Mouse (Mus musculus) thymus, adult 2 months (tissue): Measurements from ENCODE around the gene Gm14226.

ENCODE experiments used
- CTCF ChIP-seq: fragments of 200-500 bp; IDR thresholded peaks from 2 replicates; pipeline ENCODE4 v1.5.1; 2012; ENCODE audit warnings: mild to moderate bottlenecking, control low read depth, low read length, moderate library complexity, borderline replicate concordance; ENCODE audit not compliant: control insufficient read depth, poor library complexity, insufficient read depth; ENCODE audit errors: extremely low read depth
- POLR2A ChIP-seq: fragments of 200-500 bp; IDR thresholded peaks from 2 replicates; pipeline ENCODE4 v1.6.1; 2012; ENCODE audit warnings: mild to moderate bottlenecking, low read length, control low read depth, moderate library complexity; ENCODE audit not compliant: control insufficient read depth, poor library complexity, insufficient read depth; ENCODE audit errors: extremely low read depth

GRCm38 (mm10) chr2:154991411-154991810 is 26.7 kb upstream of the Gm14226 start:
- TF ChIP-seq CTCF (no peak), POLR2A (no peak)
